Mouse (Mus musculus): ENCODE measurements around the gene Cd93.

- TF ChIP-seq POLR2A (IDR thresholded peaks at IDR 0.05; ENCODE audit: low read depth, low read length) (no peak), CTCF (IDR thresholded peaks at IDR 0.05; ENCODE audit: extremely low read depth, insufficient read depth, insufficient read length, insufficient replicate concordance) (no peak)
Measured at GRCm38 (mm10) chr2:148455341-148455740, 12.0 kb upstream of the Cd93 start.
